Mouse (Mus musculus): ENCODE results near the gene 4930415L06Rik. TPM values are rescaled to one million over a fixed set of nuclear protein-coding genes. Genes with fewer than 3 reads are reported as not detected.
A peak's percentile ranks its signal among the peaks of the same experiment; 100 is the strongest.

4930415L06Rik gene
- polyA plus RNA-seq (2015; fragmentation: Nextera tagmentation; extraction: Ambion mirVana): not detected in 2 replicates

DNA sequence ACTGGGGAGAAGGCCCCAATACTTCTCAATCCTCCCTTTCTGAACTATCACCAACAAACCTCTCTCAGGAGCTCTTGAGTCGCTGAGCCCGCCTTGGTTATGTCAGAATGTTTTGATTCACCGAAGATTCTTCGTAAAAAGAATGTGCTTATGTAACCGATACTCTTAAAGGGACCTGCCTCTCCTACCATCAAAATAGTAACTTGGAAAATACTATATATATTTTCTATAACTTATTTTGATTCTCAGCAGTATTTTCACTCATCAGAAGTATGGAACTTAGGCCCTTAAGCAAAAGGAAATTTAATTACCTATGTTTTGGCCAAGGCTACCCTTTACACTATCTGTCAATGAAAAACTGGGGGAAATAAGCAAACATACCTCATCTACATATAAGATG lies at the start of gene 4930415L06Rik:
4930415L06Rik (minus strand) TSS at position 101 of the 400 bp plus-strand sequence.
- Histone ChIP-seq H3K9me3 (no peaks in the 10 kb centered on the region), H3K27ac (no peak within 1 kb of the TSS), H3K4me3 (replicated peaks) (no peak within 1 kb of the TSS), H3K4me1 (replicated peaks) (no peaks in the 10 kb centered on the region), H3K9ac (no peak within 1 kb of the TSS), H3K36me3 (no peaks in the 10 kb centered on the region), H3K27me3 (replicated peaks) (no peaks in the 10 kb centered on the region), H3K4me2 (replicated peaks) (no peak within 1 kb of the TSS)
- WGBS: 84% methylated on average over 5 of the region's 5 CpGs
- ATAC-seq: no peak

DNA sequence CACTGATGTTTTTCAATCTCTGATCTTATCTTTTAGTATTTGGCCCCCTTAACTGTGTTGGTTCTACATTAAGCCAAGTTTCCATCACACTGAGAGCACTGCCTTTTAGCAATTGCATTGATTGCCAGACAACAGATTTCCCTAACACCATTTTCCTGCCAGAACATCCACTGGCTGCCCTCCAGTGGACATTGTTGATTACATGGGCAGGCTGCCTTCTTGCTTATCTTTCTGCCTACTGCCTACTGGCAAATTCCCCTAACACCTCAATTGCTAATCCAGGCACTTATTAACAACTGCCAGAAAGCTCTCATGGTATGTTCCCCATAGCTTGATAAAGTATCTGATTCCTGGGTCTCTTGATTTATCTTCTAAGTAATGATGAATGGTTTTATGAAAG lies 46.0 kb upstream of the 4930415L06Rik start:
- Histone ChIP-seq H3K9me3 (no peaks in the 10 kb centered on the region), H3K9ac (no peak overlapping the region), H3K36me3 (no peaks in the 10 kb centered on the region), H3K4me3 (replicated peaks) (no peak overlapping the region), H3K27me3 (replicated peaks) (no peaks in the 10 kb centered on the region), H3K4me2 (replicated peaks) (no peak overlapping the region), H3K4me1 (replicated peaks) (no peaks in the 10 kb centered on the region), H3K27ac (no peak overlapping the region)
- ATAC-seq: no peak

DNA sequence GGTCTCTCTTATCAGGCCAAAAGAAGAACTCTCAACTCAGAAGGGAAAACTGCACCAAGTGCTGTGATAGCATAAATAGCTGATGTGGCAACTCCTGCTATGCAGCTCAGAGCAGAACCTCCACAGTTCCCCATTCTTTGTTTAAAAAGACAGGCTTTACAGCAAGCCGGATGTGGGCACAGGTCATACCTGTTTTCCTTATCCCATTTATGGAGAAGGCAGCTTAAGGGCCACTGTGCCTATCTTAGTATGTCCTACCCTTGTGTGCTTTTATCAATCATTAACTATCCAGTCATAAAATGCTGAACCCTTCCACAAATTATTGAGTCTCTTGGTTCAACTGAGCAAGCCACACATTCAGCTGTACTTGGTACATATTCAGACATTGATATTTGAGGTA lies 27.8 kb downstream of the 4930415L06Rik start:
- H3K9me3 ChIP-seq: no peaks in the 10 kb centered on the region
- no peaks in the 10 kb centered on the region for H3K36me3 ChIP-seq
- peak; percentile 98 for ATAC-seq
- no peak overlapping the region for H3K4me2 ChIP-seq (replicated peaks)
- no peaks in the 10 kb centered on the region for H3K4me1 ChIP-seq (replicated peaks)
- H3K9ac ChIP-seq: no peak overlapping the region
- WGBS: 71% methylated on average over 1 of the region's 1 CpGs
- no peak overlapping the region for H3K4me3 ChIP-seq (replicated peaks)
- no peak overlapping the region for H3K27ac ChIP-seq
- no peaks in the 10 kb centered on the region for H3K27me3 ChIP-seq (replicated peaks)

Other genes with a start within 250 kb of the 4930415L06Rik start
- gene 4932429P05Rik, start 180.6 kb downstream of the 4930415L06Rik start, polyA plus RNA-seq (2015; fragmentation: Nextera tagmentation; extraction: Ambion mirVana): not detected in 2 replicates